Mouse (Mus musculus) kidney, postnatal 25 days (tissue): ENCODE results near the gene Hmcn2.

Source experiments
- DNase-seq, 2 experiments: peaks; one replicate each; pipeline ENCODE4 v3.0.0; 2021; ENCODE audit warnings: mixed read lengths in 2 of 2

Hmcn2 gene

DNA sequence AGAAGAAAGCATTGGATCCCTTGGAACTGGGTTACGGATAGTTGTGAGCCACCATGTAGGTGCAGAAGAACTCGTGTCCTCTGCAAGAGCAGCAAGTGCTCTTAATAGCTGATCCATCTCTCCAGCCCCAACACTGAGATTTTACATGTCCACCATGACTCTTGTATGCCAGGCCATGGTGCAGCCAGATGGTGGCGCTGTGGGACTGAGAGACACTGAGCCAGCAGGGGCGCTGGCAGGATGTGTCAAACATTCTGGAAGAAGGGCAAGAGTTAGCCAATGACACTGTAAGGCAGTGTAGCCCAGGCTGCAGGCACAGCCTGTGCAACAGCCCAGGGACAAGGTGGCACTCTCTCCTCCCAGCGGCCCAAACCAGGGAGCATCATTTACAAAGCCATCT, 170.0 kb downstream of the Hmcn2 start:
- DNase-seq: peak in 1 of 2 experiments; percentile 70

DNA sequence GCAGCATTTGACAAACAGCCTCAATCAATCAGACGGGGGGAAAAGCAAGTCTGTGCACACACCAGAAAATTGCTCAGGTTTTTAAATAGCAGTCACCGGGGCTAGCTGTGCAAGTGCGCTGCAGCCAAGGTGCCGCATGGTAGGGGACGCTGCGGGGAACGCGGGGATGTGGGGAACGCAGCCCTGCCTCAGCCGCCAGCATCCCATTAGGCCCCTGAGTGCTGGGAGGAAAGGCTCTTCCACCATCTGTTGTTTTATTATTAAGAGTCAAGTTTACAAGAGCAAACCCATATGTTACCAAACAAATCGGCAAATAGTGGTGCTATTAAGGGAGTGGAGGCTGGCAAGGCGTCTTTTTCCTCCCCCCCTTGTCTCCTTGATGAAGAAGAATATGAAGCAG, 175.0 kb downstream of the Hmcn2 start:
- DNase-seq: no peak

DNA sequence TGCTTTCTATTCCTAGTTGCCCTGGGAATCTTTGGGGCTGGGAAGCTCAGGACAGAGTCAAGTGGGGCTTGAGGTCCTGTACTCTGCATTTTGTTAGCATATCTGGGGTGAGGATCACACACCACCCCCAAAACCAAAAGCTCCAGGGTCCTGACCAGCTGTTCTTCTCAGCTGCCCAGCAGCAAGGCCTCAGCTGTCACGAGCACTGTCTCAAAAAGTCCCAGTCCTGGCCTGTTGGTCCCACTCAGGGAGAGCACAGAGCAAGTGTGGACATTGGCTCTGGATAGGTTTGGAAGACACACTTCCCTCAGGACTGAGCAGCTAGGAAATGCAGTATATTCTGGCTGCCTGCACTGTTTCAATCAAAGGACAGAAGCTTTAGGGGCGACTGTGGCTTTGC, 176.3 kb downstream of the Hmcn2 start:
- no peak for DNase-seq

DNA sequence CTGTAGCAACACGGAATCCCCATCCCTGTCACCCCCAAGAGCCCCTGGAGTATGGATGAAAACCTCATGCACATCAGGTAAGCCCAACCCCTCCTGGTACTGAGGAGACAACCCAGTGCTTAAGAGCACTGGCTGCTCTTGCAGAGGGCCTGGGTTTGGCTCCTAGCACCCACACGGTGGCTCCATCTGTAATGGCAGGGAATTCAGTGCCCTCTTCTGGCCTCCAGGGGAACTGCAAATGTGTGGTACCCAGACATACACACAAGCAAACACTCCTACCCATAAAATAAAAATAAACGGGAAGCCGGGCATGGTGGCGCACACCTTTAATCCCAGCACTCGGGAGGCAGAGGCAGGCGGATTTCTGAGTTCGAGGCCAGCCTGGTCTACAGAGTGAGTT, 178.1 kb downstream of the Hmcn2 start:
- DNase-seq: no peak

DNA sequence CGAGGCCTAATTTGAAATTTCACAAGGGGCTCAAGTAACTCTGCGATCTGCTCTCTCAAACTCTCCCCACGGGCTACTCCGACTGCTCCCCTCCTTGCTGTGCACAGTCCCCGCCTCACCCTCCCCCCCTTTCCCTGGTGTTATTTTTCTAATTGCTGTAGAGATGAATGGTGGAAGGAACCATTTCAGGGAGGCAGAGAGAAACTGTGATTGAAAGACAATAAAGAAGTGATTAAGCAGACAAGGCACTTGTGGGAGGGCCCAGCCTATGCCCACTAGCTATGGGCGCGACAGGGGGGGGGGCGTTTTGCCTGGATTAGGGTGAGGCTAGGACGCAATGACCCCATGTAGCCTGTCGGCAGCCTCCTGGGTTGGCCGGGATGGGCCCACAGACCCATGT, 179.0 kb downstream of the Hmcn2 start:
- no peak for DNase-seq

DNA sequence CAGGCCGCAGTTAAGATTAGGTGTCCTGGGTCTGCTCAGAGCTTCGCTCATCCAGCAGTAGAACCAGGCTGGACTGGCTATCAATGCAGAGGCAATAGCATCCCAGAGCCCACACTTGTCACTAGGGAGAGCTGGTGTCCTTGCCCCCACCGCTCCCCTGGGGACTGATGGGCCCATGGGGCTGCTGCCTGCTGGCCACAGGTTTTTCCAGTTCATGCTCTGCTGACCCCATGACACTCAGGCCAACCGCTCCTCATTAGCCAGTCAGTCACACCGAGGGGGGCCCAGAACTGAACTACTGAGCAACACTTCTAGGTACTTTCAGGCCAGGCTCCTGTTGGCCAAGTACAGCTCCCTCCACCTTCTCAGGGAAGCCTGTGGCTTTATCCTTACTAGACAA, 180.1 kb downstream of the Hmcn2 start:
- DNase-seq: peak; percentile 30 to 73

DNA sequence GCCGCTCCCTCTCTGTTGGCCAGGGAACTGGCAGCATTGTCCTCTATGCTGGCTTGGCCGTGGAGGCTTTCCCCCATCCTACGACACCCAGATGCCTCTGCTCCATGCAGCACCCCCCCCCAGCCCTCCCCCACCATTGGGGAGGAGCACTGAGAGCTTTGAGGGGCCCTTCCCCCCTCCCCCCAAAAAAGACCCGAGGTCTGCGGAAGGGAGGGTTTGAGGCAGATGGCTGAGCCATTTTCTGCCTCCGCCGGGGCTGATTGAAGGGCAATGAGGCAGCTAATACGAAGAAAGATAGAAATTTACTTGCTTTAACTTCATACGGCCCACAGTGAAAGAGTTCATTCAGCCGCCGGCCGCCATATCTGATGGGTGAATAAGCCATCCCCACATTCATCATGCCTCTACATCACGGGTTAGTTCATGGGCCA, 180.8 kb downstream of the Hmcn2 start:
- no peak for DNase-seq

DNA sequence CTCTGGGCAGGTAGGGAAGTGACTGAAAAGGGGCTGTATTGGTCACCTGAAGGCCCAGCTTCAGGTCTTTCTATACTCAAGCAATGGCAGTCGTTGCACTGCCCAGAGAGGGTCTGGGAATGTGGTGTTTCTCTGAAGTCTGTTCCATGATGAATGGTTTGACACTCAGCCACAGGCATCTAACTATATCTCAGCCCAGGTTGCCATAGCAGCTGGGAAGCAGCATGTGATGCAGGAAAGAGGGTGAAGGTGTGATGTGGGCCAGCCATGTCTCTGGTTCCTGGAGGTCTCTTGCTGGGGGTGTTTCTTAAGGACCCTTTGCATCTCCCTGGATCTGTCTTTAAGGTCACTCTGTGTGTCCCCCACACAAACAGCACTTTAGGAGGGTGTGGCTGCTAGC, 181.9 kb downstream of the Hmcn2 start:
- no peak for DNase-seq

DNA sequence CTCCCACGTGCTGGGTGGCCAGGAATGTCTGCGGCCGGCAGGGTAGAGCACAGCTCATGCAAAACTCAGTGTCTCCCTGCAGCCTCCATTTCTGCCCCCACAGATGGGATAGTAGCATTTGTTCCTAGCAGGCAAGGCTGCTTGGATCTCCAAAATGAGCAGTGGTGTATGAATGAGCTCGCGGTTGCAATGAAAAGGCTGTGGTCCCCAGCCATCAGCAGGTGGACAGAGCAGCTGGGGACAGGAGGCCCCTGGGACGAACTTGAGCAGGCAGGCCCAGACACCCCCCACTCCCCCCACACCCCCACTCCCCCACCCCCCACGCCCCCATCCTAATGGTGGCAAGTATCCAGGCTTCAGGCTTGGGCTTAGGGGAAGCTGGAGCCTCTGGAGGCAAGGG, 182.9 kb downstream of the Hmcn2 start:
- no peak for DNase-seq

DNA sequence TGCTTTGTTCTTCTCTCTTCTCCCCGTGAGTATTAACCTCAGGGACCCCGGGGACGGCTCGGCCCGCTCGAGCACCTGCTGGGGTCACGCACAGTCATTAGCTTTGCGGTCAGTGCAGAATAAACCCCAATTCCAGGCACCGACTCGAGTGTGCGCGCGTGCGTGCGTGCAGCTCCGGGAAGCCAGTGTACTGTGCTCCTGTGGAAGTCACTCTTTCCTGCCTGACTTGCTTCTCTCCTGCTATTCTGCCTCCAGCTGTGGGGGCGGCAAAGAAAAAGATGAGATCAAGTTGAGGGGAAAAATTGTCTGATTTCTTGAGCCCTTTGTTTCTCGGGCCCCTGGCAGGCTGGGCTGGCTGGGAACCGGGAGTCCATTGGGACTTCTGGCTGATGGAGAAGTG, 183.4 kb downstream of the Hmcn2 start:
- DNase-seq: no peak

DNA sequence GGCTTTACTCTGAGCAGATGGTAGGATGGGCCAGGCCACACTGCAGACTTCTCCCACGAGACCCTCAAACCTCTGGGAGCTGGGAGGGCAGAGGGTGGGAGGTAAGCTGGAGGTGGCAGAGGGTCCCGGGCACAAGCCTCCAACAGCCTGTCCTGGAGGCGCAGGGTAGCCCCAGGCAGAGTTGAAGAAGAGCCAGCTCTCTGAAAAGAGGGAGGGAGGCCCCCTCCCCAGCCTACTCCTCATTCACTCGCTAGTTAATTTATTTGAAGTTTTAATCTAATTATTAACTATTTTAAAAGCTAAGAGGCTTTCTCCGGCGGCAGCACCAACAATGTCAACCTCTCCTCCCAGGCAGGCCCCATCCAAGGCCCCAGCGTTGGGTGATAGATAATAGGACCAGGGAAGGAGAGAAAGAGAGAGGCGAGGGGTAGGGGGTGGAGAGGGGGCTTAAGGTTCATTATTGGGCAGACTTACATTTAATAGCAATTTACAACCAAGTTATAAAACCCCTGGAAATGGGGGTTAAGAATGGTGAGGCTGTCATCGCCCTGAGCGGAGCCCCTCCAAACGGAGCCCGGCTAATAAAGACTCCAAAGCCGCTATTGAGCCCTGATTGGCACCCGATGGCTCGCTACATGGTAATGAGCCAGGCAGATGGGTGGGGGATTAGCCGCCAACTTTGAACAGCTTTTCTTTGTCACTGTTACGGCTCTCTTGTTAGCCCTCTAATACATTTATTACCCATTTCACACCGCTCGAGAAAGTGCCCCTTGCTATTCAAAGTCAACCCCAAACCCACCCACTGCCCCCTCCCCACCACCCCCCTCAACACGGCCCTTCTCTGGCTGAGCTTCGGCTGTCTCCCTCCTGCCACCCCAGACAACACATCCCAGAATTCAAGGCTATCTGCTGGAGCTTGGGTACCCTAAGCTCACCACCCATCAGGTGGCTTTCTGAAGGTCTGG, 185.4 kb downstream of the Hmcn2 start:
- peak in 1 of 2 experiments; percentile 30 for DNase-seq

DNA sequence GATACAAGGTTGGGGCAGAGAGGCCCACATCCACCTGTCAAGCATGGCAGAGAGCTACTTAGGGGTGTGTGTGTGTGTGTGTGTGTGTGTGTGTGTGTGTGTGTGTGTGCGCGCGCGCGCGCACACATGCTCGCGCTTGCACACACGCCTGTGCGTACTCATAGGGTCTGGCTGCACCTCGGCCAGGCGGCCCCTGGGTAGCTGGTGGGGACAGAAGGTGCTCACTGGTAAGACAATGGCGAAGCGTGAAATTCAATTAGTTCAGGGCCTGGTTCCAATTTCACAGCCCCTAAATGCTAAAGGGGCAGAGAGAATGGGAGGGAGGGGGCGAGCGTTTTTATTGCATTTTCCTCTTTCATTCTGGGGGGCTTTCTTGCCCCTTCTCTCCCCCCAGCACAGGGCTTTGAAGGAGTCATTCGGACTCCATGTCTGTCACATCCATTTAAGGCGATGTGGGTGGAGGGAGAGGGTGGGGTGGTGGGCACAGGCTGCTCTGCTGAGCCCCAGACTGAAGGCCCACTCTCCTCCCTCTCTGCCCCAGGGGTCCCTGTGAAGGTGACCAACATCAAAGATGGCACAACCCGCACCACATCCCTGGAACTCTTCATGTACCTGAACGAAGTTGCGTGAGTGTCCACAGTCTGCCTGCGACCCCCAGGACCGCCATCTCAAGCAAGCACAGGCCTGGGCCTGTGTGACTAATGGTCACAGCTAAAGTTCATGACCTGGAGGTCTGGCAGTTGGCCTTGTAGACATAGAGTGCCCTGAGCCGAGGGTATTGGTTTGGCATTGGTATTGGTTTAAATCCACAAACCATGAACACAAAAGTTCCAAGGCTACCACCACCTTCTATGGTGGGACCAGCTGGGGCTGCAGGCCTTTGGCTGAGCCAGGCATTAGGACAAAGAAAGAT, 186.3 kb downstream of the Hmcn2 start:
- DNase-seq: no peak

DNA sequence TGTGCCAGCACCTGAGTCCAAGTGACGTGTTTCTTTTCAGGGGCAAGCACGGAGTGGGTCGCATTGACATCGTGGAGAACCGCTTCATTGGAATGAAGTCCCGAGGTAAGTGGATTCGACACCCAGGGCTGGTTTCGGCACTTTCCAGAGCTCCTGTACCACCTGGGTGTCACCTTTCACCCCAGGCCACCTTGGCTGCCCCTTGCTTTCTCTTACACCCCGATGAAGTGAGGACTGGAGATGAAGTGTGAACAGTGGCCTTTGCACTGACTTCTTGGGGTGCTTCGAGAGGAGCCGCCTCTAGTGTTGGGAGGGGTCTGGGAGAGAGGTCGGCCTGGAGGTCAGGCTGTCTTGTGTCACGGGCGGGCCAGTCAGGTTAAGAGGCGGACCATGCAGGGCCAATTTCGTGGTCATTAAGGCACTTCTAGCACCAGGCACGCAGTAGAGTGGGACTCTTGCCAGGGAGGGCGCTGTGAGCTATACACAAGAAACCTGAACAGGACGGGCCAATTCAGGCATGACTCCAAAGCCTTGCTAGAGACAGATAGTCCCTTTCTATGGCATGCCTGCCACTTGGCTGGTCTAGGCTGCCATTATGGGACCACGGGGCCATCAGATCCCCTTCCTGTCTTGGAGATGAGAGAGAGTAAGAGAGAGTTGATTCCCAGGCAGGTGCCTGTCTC, 187.4 kb downstream of the Hmcn2 start:
- peak; percentile 62 to 78 for DNase-seq

DNA sequence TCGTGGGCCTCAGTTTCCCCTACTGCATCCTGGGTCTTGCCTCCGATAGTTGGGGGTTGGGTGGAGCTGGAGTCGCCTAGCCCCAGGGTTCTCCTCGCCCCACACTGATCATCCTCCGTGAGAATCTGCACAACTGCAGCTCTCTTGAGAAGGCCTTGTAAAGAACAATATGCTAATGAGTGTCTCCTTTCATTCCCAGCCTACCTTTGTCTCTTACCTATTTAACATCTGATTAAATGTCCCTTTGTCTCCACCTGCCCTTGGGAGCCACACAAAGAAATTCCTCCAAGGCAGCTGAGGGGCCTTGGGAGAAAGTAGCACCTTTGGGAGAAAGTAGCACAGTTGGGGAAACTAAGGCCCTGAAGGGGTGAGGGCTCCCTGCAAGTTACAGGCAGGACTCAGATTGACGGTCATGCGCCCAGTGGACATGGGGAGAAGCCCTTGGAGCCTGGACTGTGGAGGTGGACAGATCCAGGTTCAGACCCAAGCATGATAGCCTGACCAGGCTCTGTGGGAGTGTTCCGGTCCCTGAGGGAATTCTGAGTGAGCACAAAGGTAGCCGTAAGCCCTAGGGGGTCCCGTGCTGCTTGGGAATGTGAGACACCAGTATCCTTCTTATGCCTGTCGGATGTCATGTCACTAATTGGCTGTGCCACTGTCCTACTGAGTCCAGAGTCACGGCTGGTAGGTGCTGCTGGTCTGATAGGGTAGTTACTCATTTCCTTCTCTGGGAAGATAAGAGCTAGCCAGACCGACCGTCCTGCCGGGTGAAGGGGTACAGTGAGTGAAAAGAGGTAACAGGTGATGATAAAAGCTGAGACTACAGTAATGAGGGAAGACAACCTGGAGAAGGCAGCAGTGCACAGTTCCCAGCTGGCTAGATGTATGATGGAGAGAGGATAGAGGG, 188.7 kb downstream of the Hmcn2 start:
- no peak for DNase-seq

DNA sequence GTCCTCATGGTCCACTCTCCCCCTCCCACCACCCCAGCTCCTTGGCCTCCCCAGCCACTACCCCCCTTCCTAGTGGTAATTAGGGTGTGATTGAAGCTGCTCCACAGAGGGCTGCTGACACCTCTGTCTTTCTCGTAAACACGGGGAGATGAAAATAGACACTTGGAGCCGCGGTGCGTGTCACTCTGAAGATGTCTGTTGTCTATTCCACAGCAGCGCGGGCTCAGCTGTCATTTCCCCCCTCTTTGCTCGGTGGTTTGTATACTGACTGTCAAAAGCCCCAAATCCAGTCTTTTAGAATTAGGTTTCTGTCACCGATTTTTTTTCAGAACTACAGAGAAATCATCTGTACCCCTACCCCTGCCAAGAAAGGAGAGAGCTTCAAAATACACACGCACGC, 191.3 kb downstream of the Hmcn2 start:
- DNase-seq: no peak

DNA sequence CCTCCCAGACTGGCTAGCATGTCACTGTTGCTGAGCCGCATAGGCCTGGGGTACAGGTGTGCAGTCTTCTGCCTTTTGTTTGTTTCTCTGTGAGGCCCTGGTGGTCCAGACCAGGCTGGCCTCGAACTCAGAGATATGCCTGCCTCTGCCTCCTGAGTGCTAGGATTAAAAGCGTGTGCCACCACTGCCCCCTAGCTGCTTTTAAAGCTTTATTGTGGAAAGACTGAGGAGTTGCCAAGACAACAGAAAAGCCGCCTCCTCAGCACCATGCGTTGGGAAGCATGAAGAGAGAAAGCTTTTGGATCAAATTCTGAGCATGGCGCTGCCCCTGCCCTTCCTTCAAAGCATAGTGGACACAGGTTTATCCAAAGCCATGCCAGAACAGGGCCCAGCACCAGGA, 194.6 kb downstream of the Hmcn2 start:
- no peak for DNase-seq
